Mouse (Mus musculus): ENCODE measurements at regions not wholly inside any gene's neighbourhood (a gene's known extent, or its start where the extent isn't known, plus 50 kb on each side); places are given as distances from the start of the nearest gene placed in this dataset.
"Not testable (repeated sequence)": the region's sequence is repeated elsewhere in the genome, so short reads cannot be mapped to it uniquely, and the experiment has no call there.

DNA sequence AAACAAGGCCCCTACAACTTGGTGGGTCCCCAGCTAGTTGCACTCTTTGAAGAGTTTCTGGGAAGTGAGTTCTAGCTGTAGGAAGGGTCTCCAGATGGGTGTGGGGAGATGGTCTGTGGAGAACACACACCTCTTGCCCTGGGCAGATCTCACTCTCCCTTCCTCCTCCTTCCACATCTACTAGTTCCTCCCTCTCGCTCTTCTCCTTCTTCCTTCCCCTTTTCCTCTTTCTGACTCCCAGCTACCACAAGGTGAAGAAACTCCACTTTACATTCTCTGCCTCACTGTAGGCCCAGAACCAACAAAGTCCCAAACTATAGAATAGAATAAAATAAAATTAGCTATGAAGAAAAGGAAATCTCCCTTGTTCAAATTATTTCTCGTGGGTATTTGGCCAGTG lies 311.0 kb upstream of the Ercc4 start:
- DNase-seq (ENCODE audit: low spot score in 2 of 2): no peak

GRCm38 (mm10) chr16:12800181-12800580 lies 309.3 kb upstream of the Ercc4 start:
- DNase-seq (ENCODE audit: low spot score in 2 of 2): no peak

DNA sequence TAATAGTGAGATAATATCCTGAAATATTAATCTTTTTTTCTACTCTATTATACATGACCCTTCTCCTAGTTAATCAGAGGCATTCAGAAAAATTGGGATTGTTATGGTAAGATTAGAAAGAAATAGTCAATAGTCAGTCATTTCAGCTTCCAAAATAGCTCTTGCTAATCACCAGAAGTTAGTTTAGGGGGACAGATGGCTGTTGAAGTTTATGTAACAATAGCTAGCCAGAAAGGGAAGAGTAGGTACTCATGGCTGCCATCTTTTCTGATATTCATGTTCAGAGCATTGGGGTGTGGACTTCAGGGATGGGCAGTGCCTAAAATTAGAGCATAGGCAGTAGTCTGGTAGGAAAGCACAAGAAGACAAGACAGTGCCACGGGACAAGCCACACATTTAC lies 306.8 kb upstream of the Ercc4 start:
- DNase-seq (ENCODE audit: low spot score in 2 of 2): no peak

- no peak for DNase-seq (ENCODE audit: low spot score in 2 of 2)
Measured at GRCm38 (mm10) chr16:12807351-12807871, 302.1 kb upstream of the Ercc4 start.

- DNase-seq (ENCODE audit: low spot score in 2 of 2): no peak
Measured at GRCm38 (mm10) chr16:12811088-12811487, 298.4 kb upstream of the Ercc4 start.

DNA sequence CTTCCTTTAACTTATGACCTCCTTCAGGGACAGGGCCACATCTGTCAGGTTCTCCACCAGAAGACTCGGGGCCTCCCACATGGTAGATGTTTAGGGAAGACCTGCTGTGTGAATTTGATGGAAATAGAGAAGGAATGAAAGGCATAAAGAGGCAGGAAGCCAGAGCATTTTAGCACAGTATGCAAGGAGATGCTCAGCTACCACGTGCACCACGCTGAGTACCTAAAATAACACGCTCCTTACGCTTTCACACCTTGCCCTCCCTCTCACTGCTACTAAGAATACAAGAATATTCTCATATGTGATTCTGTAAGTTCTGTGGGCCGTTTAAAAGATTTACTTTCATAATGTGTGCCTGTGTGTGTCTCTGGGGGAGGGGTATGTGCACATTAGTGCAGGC lies 284.8 kb upstream of the Ercc4 start:
- no peak for DNase-seq (ENCODE audit: low spot score in 2 of 2)

- no peak for DNase-seq (ENCODE audit: low spot score in 2 of 2)
Measured at GRCm38 (mm10) chr16:12826222-12826621, 283.3 kb upstream of the Ercc4 start.

- not testable (repeated sequence) for DNase-seq (ENCODE audit: low spot score in 2 of 2)
Measured at GRCm38 (mm10) chr16:12831308-12831707, 278.2 kb upstream of the Ercc4 start.

GRCm38 (mm10) chr16:12856356-12856755 lies 253.1 kb upstream of the Ercc4 start:
- no peak for DNase-seq (ENCODE audit: low spot score in 2 of 2)

GRCm38 (mm10) chr16:12859714-12860355 lies 249.6 kb upstream of the Ercc4 start:
- DNase-seq (ENCODE audit: low spot score in 2 of 2): no peak

DNA sequence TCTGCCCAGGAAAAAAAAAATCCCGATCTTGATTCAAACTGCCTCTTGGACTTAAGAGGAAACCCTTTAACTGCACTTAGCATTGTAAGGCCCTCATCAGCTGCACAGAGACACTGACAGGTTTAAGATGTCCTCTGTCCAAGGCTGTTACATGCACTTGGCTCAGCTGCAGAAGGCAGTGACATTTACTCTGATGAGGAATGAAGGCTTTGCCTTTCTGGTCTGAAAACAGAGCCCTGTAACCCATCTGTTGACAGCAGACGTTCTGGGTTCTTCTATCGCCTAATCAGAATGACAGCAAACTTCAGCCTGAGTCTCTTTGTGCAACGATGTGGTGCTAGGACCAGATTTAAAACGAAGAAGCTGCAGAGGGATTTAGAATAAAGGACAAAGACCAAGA lies 246.9 kb upstream of the Ercc4 start:
- DNase-seq (ENCODE audit: low spot score in 2 of 2): no peak

- DNase-seq (ENCODE audit: low spot score in 2 of 2): not testable (repeated sequence)
Measured at GRCm38 (mm10) chr16:12878326-12878725, 231.2 kb upstream of the Ercc4 start.

DNA sequence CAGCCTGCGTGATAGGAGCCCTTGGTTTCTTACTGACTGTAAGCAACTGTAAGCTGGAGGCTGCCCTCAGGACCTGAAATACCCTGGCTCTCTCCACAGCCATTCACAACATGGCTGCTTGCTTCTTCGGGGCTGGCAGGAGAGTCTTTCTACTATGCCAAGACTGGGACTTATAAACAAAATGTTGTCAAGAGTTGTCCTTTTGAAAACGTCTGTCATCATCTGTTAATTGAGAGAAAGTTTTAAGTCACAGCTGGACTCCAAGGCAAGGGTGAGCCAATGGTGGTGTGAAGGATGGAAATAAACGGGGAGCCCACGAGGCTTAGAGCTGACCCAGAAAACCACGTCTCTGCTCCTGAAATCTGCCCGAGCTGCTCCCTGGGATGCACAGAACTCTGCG lies 229.5 kb upstream of the Ercc4 start:
- no peak for DNase-seq (ENCODE audit: low spot score in 2 of 2)

DNA sequence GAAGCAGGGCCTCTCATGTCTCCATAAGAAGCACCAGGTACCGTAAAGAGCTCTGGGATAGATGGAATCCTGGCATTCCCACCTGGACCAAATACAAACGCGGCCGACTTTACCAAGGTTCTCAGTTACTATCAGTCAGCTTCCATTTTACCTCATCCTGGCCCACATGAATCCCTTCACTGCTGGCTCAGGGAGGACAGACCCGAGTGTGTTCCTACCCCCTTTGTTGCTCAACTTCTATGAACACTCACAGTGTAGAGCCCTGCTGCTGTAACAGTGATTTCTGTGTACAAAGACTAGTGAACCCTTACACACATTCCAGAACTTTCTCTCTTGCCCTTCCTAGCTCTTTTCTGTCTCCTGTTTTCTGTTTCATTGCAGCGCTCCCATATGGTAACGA lies 229.0 kb upstream of the Ercc4 start:
- DNase-seq (ENCODE audit: low spot score in 2 of 2): no peak

DNA sequence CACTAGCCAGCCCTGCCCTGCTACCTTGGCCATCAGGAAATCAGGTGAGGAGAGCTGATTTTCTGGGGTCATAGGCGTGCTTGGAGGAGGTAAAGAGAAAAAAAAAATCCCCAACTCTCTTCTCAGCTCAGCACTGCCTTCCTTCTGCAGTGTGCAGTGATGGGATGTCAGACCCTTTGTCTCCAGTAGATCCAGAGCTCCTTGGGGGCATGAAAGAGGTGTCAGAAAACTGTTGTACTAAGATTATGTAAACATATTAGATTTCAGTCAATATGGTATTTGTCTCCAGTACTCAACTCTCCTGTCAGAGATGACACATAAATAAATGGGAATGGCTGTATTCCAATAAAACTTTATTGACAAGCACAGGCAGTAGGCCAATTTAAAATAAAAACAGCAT lies 226.8 kb upstream of the Ercc4 start:
- no peak for DNase-seq (ENCODE audit: low spot score in 2 of 2)

DNA sequence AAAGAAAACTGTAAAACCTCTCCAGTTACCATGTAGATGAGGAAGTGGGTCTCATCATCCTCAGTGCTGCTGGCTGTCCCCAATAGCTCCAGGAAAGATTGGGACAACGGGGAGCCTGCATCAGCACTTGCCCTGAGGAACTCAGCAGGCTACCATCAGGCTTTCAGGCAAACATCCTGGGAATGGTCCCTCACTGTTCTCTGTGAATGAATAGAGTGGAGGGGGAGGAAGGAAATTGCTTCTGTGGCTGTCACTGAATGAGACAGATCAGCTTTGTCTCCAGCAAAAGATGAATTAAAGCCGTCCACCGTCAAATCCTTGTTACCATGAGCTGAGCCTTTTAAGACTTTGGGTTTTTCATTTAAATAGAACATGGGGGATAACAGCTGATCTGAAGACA lies 224.9 kb upstream of the Ercc4 start:
- no peak for DNase-seq (ENCODE audit: low spot score in 2 of 2)

- no peak for DNase-seq (ENCODE audit: low spot score in 2 of 2)
Measured at GRCm38 (mm10) chr16:12886127-12886526, 223.4 kb upstream of the Ercc4 start.

DNA sequence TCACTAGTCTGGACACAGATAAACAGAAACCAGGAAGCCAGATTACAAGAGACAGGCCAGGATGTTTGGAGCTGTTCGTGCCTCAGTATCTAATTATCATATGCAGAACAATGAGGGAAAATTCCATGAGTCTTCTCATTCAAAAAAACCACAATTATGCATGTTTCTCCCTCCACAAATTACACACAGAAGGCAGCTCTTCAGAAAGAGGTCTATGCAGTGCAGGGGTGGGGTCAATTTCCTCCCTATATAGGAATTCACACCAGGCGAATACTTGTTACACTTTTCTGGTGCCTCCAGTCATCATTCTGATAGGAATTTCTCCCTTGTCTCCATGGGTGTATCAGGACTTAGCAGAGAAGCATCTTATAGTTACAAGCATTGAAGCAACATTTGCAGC lies 222.1 kb upstream of the Ercc4 start:
- DNase-seq (ENCODE audit: low spot score in 2 of 2): no peak

DNA sequence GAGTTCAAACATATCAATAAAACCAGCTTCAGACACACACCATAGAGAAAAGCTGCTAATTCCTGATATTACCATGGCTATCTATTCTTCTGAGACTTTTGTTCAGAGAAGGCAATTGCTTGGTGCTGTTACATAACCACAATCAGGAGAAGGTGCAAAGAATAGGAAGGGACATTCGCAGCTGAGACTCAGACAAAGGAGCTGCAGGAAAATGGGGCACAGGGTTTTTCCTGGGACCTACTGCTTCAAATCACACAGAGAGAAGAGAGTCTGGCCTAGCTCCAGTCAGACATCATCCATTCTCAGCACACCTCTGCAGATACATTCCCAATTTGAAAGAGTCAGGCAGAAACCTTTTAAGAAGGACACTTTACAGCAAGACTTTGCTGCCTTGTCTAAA lies 219.4 kb upstream of the Ercc4 start:
- DNase-seq (ENCODE audit: low spot score in 2 of 2): no peak

DNA sequence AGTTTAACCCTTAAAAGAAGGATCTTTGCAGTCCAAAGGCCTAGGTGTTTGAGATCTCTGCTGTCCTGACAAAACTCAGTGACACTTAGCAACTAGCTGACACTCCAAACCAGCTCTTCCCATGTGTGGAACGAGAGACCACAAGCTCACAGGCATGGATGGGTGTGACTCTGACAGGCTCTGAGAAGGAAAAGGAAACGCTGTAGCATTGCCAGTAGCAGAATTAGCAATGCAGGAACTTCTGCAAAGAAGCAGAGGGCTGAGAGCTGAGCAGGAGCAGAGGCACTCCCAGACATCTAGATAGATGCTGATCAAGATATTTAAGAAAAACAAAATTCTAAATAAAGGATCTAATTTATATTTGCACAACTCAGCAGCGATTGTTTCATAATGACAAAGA lies 218.9 kb upstream of the Ercc4 start:
- no peak for DNase-seq (ENCODE audit: low spot score in 2 of 2)

DNA sequence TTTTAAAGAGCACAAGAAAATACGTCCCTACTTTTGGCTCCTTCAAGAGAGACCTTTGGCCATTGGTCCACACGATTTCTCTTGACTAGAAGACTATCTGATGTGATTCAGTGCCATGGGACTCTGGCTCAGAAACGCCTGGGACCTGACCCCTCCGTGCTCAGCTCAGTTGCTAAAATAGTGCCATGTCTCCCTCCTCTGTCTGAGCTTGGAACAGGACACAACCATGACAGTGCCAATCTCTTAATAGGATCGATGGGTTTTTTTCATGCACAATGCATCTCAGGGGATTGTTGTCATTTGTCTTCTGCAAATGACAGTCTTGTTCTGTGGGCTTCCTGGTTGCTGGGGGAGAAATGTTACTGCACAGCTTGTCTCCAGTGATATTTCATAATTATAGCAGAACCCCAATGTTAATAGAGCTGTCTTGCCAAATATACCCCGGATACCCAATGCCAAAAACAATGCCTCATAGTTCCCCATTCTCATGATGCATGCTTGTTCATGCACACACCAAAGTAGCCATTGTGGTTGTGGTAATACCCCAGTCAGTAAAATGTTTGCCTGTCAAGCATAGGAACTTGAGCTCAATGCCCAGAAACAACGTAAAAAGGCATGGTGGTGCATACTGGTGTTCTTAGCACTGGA lies 216.7 kb upstream of the Ercc4 start:
- DNase-seq (ENCODE audit: low spot score in 2 of 2): no peak

- no peak for DNase-seq (ENCODE audit: low spot score in 2 of 2)
Measured at GRCm38 (mm10) chr16:12897267-12897666, 212.2 kb upstream of the Ercc4 start.

- no peak for DNase-seq (ENCODE audit: low spot score in 2 of 2)
Measured at GRCm38 (mm10) chr16:12900670-12901069, 208.8 kb upstream of the Ercc4 start.
